Mouse (Mus musculus): ENCODE measurements around the gene Tada2a.
A peak's percentile ranks its signal among the peaks of the same experiment; 100 is the strongest.

Tada2a gene

DNA sequence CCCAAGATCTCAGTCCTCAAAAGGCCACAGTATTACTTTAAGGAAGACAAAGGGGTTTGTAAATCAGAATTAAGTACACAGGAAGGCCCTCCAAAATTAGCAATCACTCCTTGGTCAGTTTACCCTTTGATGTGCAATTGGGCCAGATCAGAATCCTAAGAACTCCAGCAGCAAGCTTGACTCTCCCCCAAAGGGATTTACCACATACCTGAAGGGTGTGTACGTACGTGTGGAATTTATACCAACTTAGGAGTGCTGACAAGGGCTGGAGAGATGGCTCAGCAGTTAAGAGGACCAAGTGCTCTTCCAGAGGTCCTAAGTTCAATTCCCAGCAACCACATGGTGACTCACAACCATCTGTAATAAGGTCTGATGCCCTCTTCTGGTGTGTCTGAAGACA is 67.5 kb downstream of the Tada2a start:
- DNase-seq: no peak

GRCm38 (mm10) chr11:84060635-84061034 is 68.8 kb downstream of the Tada2a start:
- DNase-seq: no peak

- DNase-seq: no peak
These were observed 69.6 kb downstream of the Tada2a start for GRCm38 (mm10) chr11:84059784-84060183.

DNA sequence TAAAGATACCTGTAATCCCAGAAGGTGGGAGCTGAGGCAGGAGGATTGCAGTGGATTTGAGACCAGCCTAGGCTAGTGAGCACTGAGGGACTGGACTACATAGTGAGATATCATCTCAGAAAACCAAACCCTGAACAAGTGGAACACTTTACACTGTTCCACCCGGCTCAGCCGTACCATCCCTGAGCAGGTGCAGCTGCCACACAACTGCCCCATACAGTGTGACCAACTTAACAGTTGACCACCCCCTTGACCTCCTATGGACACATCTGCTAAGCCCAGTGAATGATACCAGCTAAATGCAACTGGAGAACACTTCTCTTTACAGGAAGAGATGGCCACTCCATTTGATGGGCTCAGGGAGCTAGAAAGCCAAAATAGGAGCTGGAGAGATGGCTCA is 72.0 kb downstream of the Tada2a start:
- no peak for DNase-seq

GRCm38 (mm10) chr11:84053524-84054163 is 75.8 kb downstream of the Tada2a start:
- no peak for DNase-seq

DNA sequence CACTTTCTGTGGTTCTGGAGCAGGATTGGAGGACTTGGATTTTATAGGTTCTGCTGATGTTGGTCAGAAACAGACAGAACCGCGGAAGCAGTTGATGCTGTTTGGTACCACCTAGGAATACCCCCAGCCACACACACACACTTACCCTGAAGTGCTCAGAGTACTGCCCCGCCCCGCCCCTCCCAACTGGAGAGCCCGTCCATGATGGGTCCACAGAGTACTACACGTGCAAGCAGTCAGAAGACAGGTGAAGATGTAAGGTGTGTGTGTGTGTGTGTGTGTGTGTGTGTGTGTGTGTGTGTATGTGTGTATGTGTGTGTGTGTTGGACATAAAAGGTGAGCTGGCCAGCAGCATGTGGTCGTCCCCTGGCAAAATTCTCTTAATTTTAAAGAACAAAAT is 76.3 kb downstream of the Tada2a start:
- no peak for DNase-seq

DNA sequence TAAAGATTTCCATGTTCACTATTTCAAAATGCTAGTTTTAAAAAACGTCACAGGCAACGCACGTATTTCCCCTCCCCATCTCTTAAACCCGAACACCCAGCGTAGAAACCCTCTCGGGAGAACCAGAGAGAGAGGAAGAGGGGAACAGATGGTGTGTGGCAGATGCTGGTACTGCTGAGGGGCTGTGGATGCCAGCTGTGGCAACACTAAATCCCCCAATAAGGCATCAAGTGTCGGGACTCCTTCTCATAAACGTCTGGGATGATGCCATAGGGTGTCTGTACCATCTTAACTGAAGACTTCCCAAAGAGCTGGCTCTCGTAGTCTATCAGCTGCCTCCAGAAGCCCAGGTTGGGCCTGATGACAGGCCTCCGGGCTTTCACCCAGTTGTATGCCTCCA is 81.0 kb downstream of the Tada2a start:
- DNase-seq: no peak

DNA sequence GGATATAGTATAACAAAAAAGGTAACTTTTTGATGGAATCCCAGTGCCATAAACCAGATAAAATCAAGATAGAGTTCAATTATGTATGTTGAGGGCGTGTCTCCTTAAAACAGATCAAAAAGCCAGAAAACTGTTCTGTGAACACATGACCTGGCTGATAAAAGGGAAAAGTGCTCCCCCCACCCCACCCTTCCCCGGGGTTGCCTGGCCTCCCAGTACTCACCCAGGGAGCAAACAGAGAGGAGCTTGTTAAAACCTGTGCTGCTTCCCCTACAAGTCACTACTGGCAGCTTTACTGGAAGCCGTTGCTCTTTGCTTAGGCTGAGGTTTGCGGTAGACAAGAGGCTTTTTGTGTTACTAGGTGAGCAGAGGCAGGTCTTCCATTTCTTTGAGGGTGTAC is 82.1 kb downstream of the Tada2a start:
- no peak for DNase-seq

- no peak for DNase-seq
These were observed 84.4 kb downstream of the Tada2a start for GRCm38 (mm10) chr11:84044988-84045387.

DNA sequence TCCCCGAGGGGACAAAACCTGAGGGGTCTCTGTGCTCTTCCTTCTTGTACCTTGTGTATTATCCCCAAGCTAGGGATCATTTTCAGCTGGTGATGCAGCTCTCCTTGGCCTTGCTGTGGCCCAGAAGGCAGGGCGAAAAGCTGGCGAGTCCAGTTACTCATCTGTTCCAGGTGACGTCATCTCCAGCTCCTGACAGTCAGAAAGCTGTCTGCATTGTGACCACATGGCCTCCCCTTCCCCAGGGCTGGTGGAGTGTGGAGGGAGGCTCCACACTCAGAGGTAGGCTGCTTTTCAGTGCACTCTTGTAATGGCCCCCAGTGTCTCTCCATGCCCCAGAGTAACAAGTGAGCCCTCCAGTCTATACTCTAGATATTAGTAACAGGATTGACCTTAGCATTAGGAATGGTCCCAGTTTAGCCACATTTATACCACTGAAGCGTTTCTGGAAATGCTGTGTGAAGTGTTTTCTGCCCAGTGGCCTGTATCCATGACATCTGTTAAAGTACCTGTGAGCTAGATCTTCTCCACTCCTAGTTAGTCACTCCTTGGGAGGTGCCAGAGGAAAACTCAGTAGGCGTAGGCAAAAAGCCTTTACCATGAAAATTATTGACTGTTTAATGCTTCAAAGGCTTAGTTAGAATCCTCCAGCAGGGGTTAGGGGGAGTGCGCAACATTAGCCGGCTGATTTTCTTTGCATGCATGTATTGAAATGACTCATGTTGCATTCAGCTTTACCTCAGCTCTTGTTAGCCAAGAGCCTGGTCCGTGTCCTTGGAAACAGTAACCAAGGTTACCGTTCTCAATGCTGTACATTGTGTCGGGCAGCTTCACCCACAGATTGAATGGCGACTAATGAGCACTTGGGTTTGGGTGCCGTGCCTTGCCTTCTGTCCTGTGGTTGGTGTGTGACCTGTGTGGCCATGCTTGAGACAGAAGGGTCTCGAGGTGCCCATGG is 86.3 kb downstream of the Tada2a start:
- no peak for DNase-seq

- no peak for DNase-seq
These were observed 88.8 kb downstream of the Tada2a start for GRCm38 (mm10) chr11:84040621-84041020.

DNA sequence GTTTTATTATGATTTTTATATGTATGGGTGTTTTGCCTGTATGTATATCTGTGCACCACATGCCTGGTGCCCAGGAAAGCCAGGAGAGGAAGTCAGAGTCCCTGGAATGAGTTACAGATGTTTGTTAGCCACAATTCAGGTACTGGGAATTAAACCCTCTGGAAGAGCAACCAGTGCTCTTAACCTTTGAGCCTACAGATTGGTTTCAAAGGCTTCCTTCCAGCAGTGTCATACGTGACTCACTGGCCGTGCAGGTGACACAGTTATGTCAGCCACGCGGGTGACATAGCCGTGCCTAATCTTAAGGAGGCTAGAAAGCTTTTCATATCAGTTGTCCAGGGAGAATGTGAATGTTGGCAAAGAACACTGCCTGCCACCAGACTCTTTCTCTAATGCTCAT is 95.7 kb downstream of the Tada2a start:
- DNase-seq: no peak

GRCm38 (mm10) chr11:84032559-84032958 is 96.8 kb downstream of the Tada2a start:
- DNase-seq: no peak

DNA sequence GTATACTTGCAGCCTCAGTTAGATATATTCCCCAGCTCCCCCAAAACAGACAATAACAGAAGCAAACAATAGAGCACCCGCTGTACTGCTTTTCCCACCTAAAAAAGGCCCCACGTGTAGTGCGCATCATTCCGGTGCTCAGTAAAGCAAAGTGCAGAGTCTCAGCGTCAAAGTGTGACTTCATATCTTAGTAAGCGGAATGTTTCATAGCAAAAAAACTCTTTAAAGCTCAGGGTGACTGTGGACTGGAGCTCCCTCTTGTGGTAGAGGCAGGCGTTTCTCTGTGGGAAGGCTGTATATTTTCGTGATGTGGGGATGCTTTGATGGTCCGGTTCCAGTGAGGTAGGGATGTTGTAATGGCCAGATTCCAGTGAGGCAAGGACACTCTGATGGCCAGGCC is 97.4 kb downstream of the Tada2a start:
- peak; percentile 59 for DNase-seq

All from thymus, postnatal 25 days (tissue).